Mouse (Mus musculus): Measurements from ENCODE around the gene Klf2. TPM values are rescaled to one million over a fixed set of nuclear protein-coding genes. Genes with fewer than 3 reads are reported as not detected.

Klf2 gene
- total RNA-seq (2014; fragmentation: Nextera tagmentation): not detected in 2 replicates
- total RNA-seq (2017): 0.11 and 0.12 TPM in 2 replicates
- 1.1 and 1.9 TPM in 2 replicates for polyA plus RNA-seq (2012)

- no peak for TF ChIP-seq CTCF (IDR thresholded peaks at IDR 0.05; ENCODE audit: low read depth, low read length)
- no peak for TF ChIP-seq POLR2AphosphoS5 (IDR thresholded peaks at IDR 0.05; ENCODE audit: insufficient replicate concordance, low read depth, low read length)
- no peak for TF ChIP-seq GATA2 (IDR thresholded peaks at IDR 0.05; ENCODE audit: borderline replicate concordance, low read depth, low read length)
- no peak for TF ChIP-seq GATA1 (IDR thresholded peaks at IDR 0.05; ENCODE audit: borderline replicate concordance, low read length)
- no peak for TF ChIP-seq TAL1 (conservative IDR thresholded peaks at IDR 0.05; ENCODE audit: low read depth, low read length)
- H3K4me1 ChIP-seq (ENCODE audit: insufficient read depth, low read depth, low read length): peaks cover 23% of the 10 kb centered on the region
- DNase-seq (ENCODE audit: low spot score) (peak; percentile 61), ATAC-seq (ENCODE audit: extremely low read depth, insufficient number of reproducible peaks, low FRiP score, poor library complexity, severe bottlenecking) (peak; percentile 84)
- H3K4me3 ChIP-seq (ENCODE audit: low read depth, low read length): peak within 1 kb of the TSS; percentile 71
- no peaks in the 10 kb centered on the region for H3K36me3 ChIP-seq (replicated peaks)
- peaks cover 29% of the 10 kb centered on the region for H3K27me3 ChIP-seq (ENCODE audit: insufficient read depth, low read length)
- peaks cover 22% of the 10 kb centered on the region for H3K9me3 ChIP-seq (replicated peaks)
These were observed at the start of gene Klf2 for GRCm38 (mm10) chr8:72318801-72319322. Gene Klf2 (plus strand): TSS chr8:72319033.

- H3K9me3 ChIP-seq (replicated peaks): peaks cover 4% of the 10 kb centered on the region
- peaks cover 4% of the 10 kb centered on the region; the same call in 1 of the 2 replicates for H3K27me3 ChIP-seq (ENCODE audit: insufficient read depth, low read length)
- H3K4me3 ChIP-seq (ENCODE audit: low read depth, low read length): peak overlapping the region; percentile 49; the same call in 1 of the 2 replicates
- no peak for ATAC-seq (ENCODE audit: extremely low read depth, insufficient number of reproducible peaks, low FRiP score, poor library complexity, severe bottlenecking)
- TF ChIP-seq TAL1 (conservative IDR thresholded peaks at IDR 0.05; ENCODE audit: low read depth, low read length): no peak
- TF ChIP-seq GATA2 (IDR thresholded peaks at IDR 0.05; ENCODE audit: borderline replicate concordance, low read depth, low read length): no peak
- TF ChIP-seq POLR2AphosphoS5 (IDR thresholded peaks at IDR 0.05; ENCODE audit: insufficient replicate concordance, low read depth, low read length): no peak
- TF ChIP-seq CTCF (IDR thresholded peaks at IDR 0.05; ENCODE audit: low read depth, low read length): no peak
- no peak for TF ChIP-seq GATA1 (IDR thresholded peaks at IDR 0.05; ENCODE audit: borderline replicate concordance, low read length)
- peaks cover 75% of the 10 kb centered on the region for H3K4me1 ChIP-seq (ENCODE audit: insufficient read depth, low read depth, low read length)
- no peaks in the 10 kb centered on the region for H3K36me3 ChIP-seq (replicated peaks)
- no peak for DNase-seq (ENCODE audit: low spot score)
These were observed 48.2 kb upstream of the Klf2 start for GRCm38 (mm10) chr8:72270606-72271005.

GRCm38 (mm10) chr8:72271051-72271660 is 47.7 kb upstream of the Klf2 start:
- ATAC-seq (ENCODE audit: extremely low read depth, insufficient number of reproducible peaks, low FRiP score, poor library complexity, severe bottlenecking) (no peak), DNase-seq (ENCODE audit: low spot score) (no peak)
- Histone ChIP-seq H3K9me3 (replicated peaks) (peaks cover 4% of the 10 kb centered on the region), H3K36me3 (replicated peaks) (no peaks in the 10 kb centered on the region), H3K27me3 (ENCODE audit: insufficient read depth, low read length) (peaks cover 4% of the 10 kb centered on the region; the same call in 1 of the 2 replicates), H3K4me3 (ENCODE audit: low read depth, low read length) (peak overlapping the region; percentile 49; the same call in 1 of the 2 replicates), H3K4me1 (ENCODE audit: insufficient read depth, low read depth, low read length) (peaks cover 77% of the 10 kb centered on the region)
- no peak for TF ChIP-seq GATA2 (IDR thresholded peaks at IDR 0.05; ENCODE audit: borderline replicate concordance, low read depth, low read length)
- no peak for TF ChIP-seq GATA1 (IDR thresholded peaks at IDR 0.05; ENCODE audit: borderline replicate concordance, low read length)
- no peak for TF ChIP-seq CTCF (IDR thresholded peaks at IDR 0.05; ENCODE audit: low read depth, low read length)
- no peak for TF ChIP-seq TAL1 (conservative IDR thresholded peaks at IDR 0.05; ENCODE audit: low read depth, low read length)
- no peak for TF ChIP-seq POLR2AphosphoS5 (IDR thresholded peaks at IDR 0.05; ENCODE audit: insufficient replicate concordance, low read depth, low read length)

- H3K9me3 ChIP-seq (replicated peaks): peaks cover 4% of the 10 kb centered on the region
- no peaks in the 10 kb centered on the region for H3K36me3 ChIP-seq (replicated peaks)
- peaks cover 82% of the 10 kb centered on the region for H3K4me1 ChIP-seq (ENCODE audit: insufficient read depth, low read depth, low read length)
- ATAC-seq (ENCODE audit: extremely low read depth, insufficient number of reproducible peaks, low FRiP score, poor library complexity, severe bottlenecking) (no peak), DNase-seq (ENCODE audit: low spot score) (no peak)
- H3K4me3 ChIP-seq (ENCODE audit: low read depth, low read length): no peak overlapping the region
- peaks cover 4% of the 10 kb centered on the region; the same call in 1 of the 2 replicates for H3K27me3 ChIP-seq (ENCODE audit: insufficient read depth, low read length)
- no peak for TF ChIP-seq TAL1 (conservative IDR thresholded peaks at IDR 0.05; ENCODE audit: low read depth, low read length)
- no peak for TF ChIP-seq GATA1 (IDR thresholded peaks at IDR 0.05; ENCODE audit: borderline replicate concordance, low read length)
- TF ChIP-seq CTCF (IDR thresholded peaks at IDR 0.05; ENCODE audit: low read depth, low read length): no peak
- no peak for TF ChIP-seq POLR2AphosphoS5 (IDR thresholded peaks at IDR 0.05; ENCODE audit: insufficient replicate concordance, low read depth, low read length)
- TF ChIP-seq GATA2 (IDR thresholded peaks at IDR 0.05; ENCODE audit: borderline replicate concordance, low read depth, low read length): no peak
These were observed 47.1 kb upstream of the Klf2 start for GRCm38 (mm10) chr8:72271691-72272090.

- peak; percentile 52; the same call in 1 of the 2 replicates for TF ChIP-seq CTCF (IDR thresholded peaks at IDR 0.05; ENCODE audit: low read depth, low read length)
- TF ChIP-seq POLR2AphosphoS5 (IDR thresholded peaks at IDR 0.05; ENCODE audit: insufficient replicate concordance, low read depth, low read length): no peak
- Histone ChIP-seq H3K36me3 (replicated peaks) (no peaks in the 10 kb centered on the region), H3K9me3 (replicated peaks) (peaks cover 4% of the 10 kb centered on the region), H3K4me3 (ENCODE audit: low read depth, low read length) (no peak overlapping the region), H3K27me3 (ENCODE audit: insufficient read depth, low read length) (peaks cover 2% of the 10 kb centered on the region; the same call in 1 of the 2 replicates), H3K4me1 (ENCODE audit: insufficient read depth, low read depth, low read length) (peaks cover 89% of the 10 kb centered on the region)
- no peak for ATAC-seq (ENCODE audit: extremely low read depth, insufficient number of reproducible peaks, low FRiP score, poor library complexity, severe bottlenecking)
- DNase-seq (ENCODE audit: low spot score): peak; percentile 66
These were observed 46.5 kb upstream of the Klf2 start for GRCm38 (mm10) chr8:72272361-72272760.

GRCm38 (mm10) chr8:72273111-72273770 is 45.6 kb upstream of the Klf2 start:
- TF ChIP-seq GATA1 (IDR thresholded peaks at IDR 0.05; ENCODE audit: borderline replicate concordance, low read length) (no peak), GATA2 (IDR thresholded peaks at IDR 0.05; ENCODE audit: borderline replicate concordance, low read depth, low read length) (no peak), TAL1 (conservative IDR thresholded peaks at IDR 0.05; ENCODE audit: low read depth, low read length) (no peak), POLR2AphosphoS5 (IDR thresholded peaks at IDR 0.05; ENCODE audit: insufficient replicate concordance, low read depth, low read length) (no peak), CTCF (IDR thresholded peaks at IDR 0.05; ENCODE audit: low read depth, low read length) (no peak)
- no peak overlapping the region for H3K4me3 ChIP-seq (ENCODE audit: low read depth, low read length)
- peaks cover 85% of the 10 kb centered on the region for H3K4me1 ChIP-seq (ENCODE audit: insufficient read depth, low read depth, low read length)
- DNase-seq (ENCODE audit: low spot score) (no peak), ATAC-seq (ENCODE audit: extremely low read depth, insufficient number of reproducible peaks, low FRiP score, poor library complexity, severe bottlenecking) (no peak)
- no peaks in the 10 kb centered on the region for H3K36me3 ChIP-seq (replicated peaks)
- peaks cover 2% of the 10 kb centered on the region; the same call in 1 of the 2 replicates for H3K27me3 ChIP-seq (ENCODE audit: insufficient read depth, low read length)
- H3K9me3 ChIP-seq (replicated peaks): peaks cover under 1% of the 10 kb centered on the region

All from G1E (cell line).